Mouse (Mus musculus) megakaryocyte, embryonic 14.5 days (primary cell): ENCODE measurements around the gene Pgf.

Experiments
- FLI1 ChIP-seq: IDR thresholded peaks from 2 replicates; pipeline ENCODE4 v1.6.1; 2012; ENCODE audit warnings: low read length, inconsistent platforms, mixed read lengths
- GATA1 ChIP-seq: IDR thresholded peaks from 3 replicates; pipeline ENCODE4 v1.6.1; 2012; ENCODE audit warnings: mixed read lengths, low read length, inconsistent platforms, borderline replicate concordance

GRCm38 (mm10) chr12:85145630-85146029 is 32.0 kb downstream of the Pgf start:
- TF ChIP-seq GATA1 = no peak
- TF ChIP-seq FLI1 = no peak
